Mouse (Mus musculus): ENCODE measurements around the gene P3h4. TPM values are rescaled to one million over a fixed set of nuclear protein-coding genes. Genes with fewer than 3 reads are reported as not detected.

The P3h4 gene
- polyA plus RNA-seq, 1 experiment from 2014 or later: 13.8 TPM

- WGBS: 95% methylated on average over 14 of the region's 14 CpGs
- Histone ChIP-seq H3K9ac (replicated peaks; ENCODE audit: low read depth, low read length) (no peak overlapping the region), H3K27ac (ENCODE audit: low read length) (no peak overlapping the region), H3K36me3 (ENCODE audit: control insufficient read depth, insufficient read depth) (peaks cover 28% of the 10 kb centered on the region), H3K9me3 (ENCODE audit: control insufficient read depth, low read length) (no peaks in the 10 kb centered on the region), H3K4me3 (replicated peaks; ENCODE audit: low read length) (no peak overlapping the region), H3K27me3 (replicated peaks; ENCODE audit: control insufficient read depth, insufficient read depth, low read length) (no peaks in the 10 kb centered on the region), H3K4me2 (ENCODE audit: low read length) (no peak overlapping the region), H3K4me1 (replicated peaks; ENCODE audit: control insufficient read depth, insufficient read depth, low read length) (no peaks in the 10 kb centered on the region)
- no peak for ATAC-seq
These were observed 36.6 kb downstream of the P3h4 start for GRCm38 (mm10) chr11:100377989-100378388.

GRCm38 (mm10) chr11:100376746-100377389 lies 37.8 kb downstream of the P3h4 start:
- Histone ChIP-seq H3K36me3 (ENCODE audit: control insufficient read depth, insufficient read depth) (peaks cover 26% of the 10 kb centered on the region), H3K9ac (replicated peaks; ENCODE audit: low read depth, low read length) (no peak overlapping the region), H3K4me1 (replicated peaks; ENCODE audit: control insufficient read depth, insufficient read depth, low read length) (no peaks in the 10 kb centered on the region), H3K4me2 (ENCODE audit: low read length) (no peak overlapping the region), H3K27ac (ENCODE audit: low read length) (no peak overlapping the region), H3K9me3 (ENCODE audit: control insufficient read depth, low read length) (no peaks in the 10 kb centered on the region), H3K4me3 (replicated peaks; ENCODE audit: low read length) (no peak overlapping the region), H3K27me3 (replicated peaks; ENCODE audit: control insufficient read depth, insufficient read depth, low read length) (no peaks in the 10 kb centered on the region)
- ATAC-seq: no peak
- 89% methylated on average over 21 of the region's 21 CpGs for WGBS

GRCm38 (mm10) chr11:100376005-100376404 lies 38.6 kb downstream of the P3h4 start:
- WGBS: 86% methylated on average over 4 of the region's 4 CpGs
- Histone ChIP-seq H3K27me3 (replicated peaks; ENCODE audit: control insufficient read depth, insufficient read depth, low read length) (no peaks in the 10 kb centered on the region), H3K27ac (ENCODE audit: low read length) (no peak overlapping the region), H3K9me3 (ENCODE audit: control insufficient read depth, low read length) (no peaks in the 10 kb centered on the region), H3K36me3 (ENCODE audit: control insufficient read depth, insufficient read depth) (peaks cover 26% of the 10 kb centered on the region), H3K4me2 (ENCODE audit: low read length) (no peak overlapping the region), H3K9ac (replicated peaks; ENCODE audit: low read depth, low read length) (no peak overlapping the region), H3K4me3 (replicated peaks; ENCODE audit: low read length) (no peak overlapping the region), H3K4me1 (replicated peaks; ENCODE audit: control insufficient read depth, insufficient read depth, low read length) (no peaks in the 10 kb centered on the region)
- no peak for ATAC-seq

- Histone ChIP-seq H3K4me3 (replicated peaks; ENCODE audit: low read length) (no peak overlapping the region), H3K9me3 (ENCODE audit: control insufficient read depth, low read length) (no peaks in the 10 kb centered on the region), H3K27me3 (replicated peaks; ENCODE audit: control insufficient read depth, insufficient read depth, low read length) (no peaks in the 10 kb centered on the region), H3K4me1 (replicated peaks; ENCODE audit: control insufficient read depth, insufficient read depth, low read length) (no peaks in the 10 kb centered on the region), H3K36me3 (ENCODE audit: control insufficient read depth, insufficient read depth) (peaks cover 26% of the 10 kb centered on the region), H3K9ac (replicated peaks; ENCODE audit: low read depth, low read length) (no peak overlapping the region), H3K4me2 (ENCODE audit: low read length) (no peak overlapping the region), H3K27ac (ENCODE audit: low read length) (no peak overlapping the region)
- 91% methylated on average over 9 of the region's 9 CpGs for WGBS
- no peak for ATAC-seq
These were observed 39.5 kb downstream of the P3h4 start for GRCm38 (mm10) chr11:100375127-100375526.

- no peak for ATAC-seq
- Histone ChIP-seq H3K36me3 (ENCODE audit: control insufficient read depth, insufficient read depth) (peaks cover 22% of the 10 kb centered on the region), H3K27ac (ENCODE audit: low read length) (no peak overlapping the region), H3K4me2 (ENCODE audit: low read length) (no peak overlapping the region), H3K4me3 (replicated peaks; ENCODE audit: low read length) (no peak overlapping the region), H3K9me3 (ENCODE audit: control insufficient read depth, low read length) (no peaks in the 10 kb centered on the region), H3K9ac (replicated peaks; ENCODE audit: low read depth, low read length) (no peak overlapping the region), H3K27me3 (replicated peaks; ENCODE audit: control insufficient read depth, insufficient read depth, low read length) (no peaks in the 10 kb centered on the region), H3K4me1 (replicated peaks; ENCODE audit: control insufficient read depth, insufficient read depth, low read length) (no peaks in the 10 kb centered on the region)
- WGBS: 75% methylated on average over 7 of the region's 8 CpGs
These were observed 42.6 kb downstream of the P3h4 start for GRCm38 (mm10) chr11:100371981-100372558.

- 85% methylated on average over 8 of the region's 8 CpGs for WGBS
These were observed 44.8 kb downstream of the P3h4 start for GRCm38 (mm10) chr11:100369822-100370221.

GRCm38 (mm10) chr11:100369145-100369544 lies 45.5 kb downstream of the P3h4 start:
- ATAC-seq: no peak
- no peaks in the 10 kb centered on the region for H3K9me3 ChIP-seq (ENCODE audit: control insufficient read depth, low read length)
- H3K27me3 ChIP-seq (replicated peaks; ENCODE audit: control insufficient read depth, insufficient read depth, low read length): no peaks in the 10 kb centered on the region
- no peak overlapping the region for H3K4me2 ChIP-seq (ENCODE audit: low read length)
- H3K4me1 ChIP-seq (replicated peaks; ENCODE audit: control insufficient read depth, insufficient read depth, low read length): no peaks in the 10 kb centered on the region
- 87% methylated on average over 7 of the region's 7 CpGs for WGBS
- H3K4me3 ChIP-seq (replicated peaks; ENCODE audit: low read length): no peak overlapping the region
- H3K36me3 ChIP-seq (ENCODE audit: control insufficient read depth, insufficient read depth): peaks cover 7% of the 10 kb centered on the region; the same call in 1 of the 2 replicates
- no peak overlapping the region for H3K9ac ChIP-seq (replicated peaks; ENCODE audit: low read depth, low read length)
- no peak overlapping the region for H3K27ac ChIP-seq (ENCODE audit: low read length)

More at GRCm38 (mm10) chr11:100369822-100370221, 44.8 kb downstream of the P3h4 start:
- no peak overlapping the region for H3K27ac ChIP-seq (ENCODE audit: low read length)
- H3K4me3 ChIP-seq (replicated peaks; ENCODE audit: low read length): no peak overlapping the region
- peaks cover 9% of the 10 kb centered on the region; the same call in 1 of the 2 replicates for H3K36me3 ChIP-seq (ENCODE audit: control insufficient read depth, insufficient read depth)
- H3K27me3 ChIP-seq (replicated peaks; ENCODE audit: control insufficient read depth, insufficient read depth, low read length): no peaks in the 10 kb centered on the region
- H3K9ac ChIP-seq (replicated peaks; ENCODE audit: low read depth, low read length): no peak overlapping the region
- no peaks in the 10 kb centered on the region for H3K9me3 ChIP-seq (ENCODE audit: control insufficient read depth, low read length)
- H3K4me1 ChIP-seq (replicated peaks; ENCODE audit: control insufficient read depth, insufficient read depth, low read length): no peaks in the 10 kb centered on the region
- H3K4me2 ChIP-seq (ENCODE audit: low read length): no peak overlapping the region
- ATAC-seq: no peak

GRCm38 (mm10) chr11:100362979-100363562 lies 51.6 kb downstream of the P3h4 start:
- no peak overlapping the region for H3K4me2 ChIP-seq (ENCODE audit: low read length)
- H3K27ac ChIP-seq (ENCODE audit: low read length): no peak overlapping the region
- 17% methylated on average over 12 of the region's 12 CpGs for WGBS
- H3K36me3 ChIP-seq (ENCODE audit: control insufficient read depth, insufficient read depth): no peaks in the 10 kb centered on the region
- ATAC-seq: peak; percentile 35; the same call in 1 of the 2 replicates
- H3K9ac ChIP-seq (replicated peaks; ENCODE audit: low read depth, low read length): no peak overlapping the region
- 0 out of 2 replicates have a peak, but pooled peaks cover 4% of the 10 kb centered on the region for H3K27me3 ChIP-seq (replicated peaks; ENCODE audit: control insufficient read depth, insufficient read depth, low read length)
- H3K9me3 ChIP-seq (ENCODE audit: control insufficient read depth, low read length): no peaks in the 10 kb centered on the region
- H3K4me1 ChIP-seq (replicated peaks; ENCODE audit: control insufficient read depth, insufficient read depth, low read length): peaks cover 5% of the 10 kb centered on the region; the same call in 1 of the 2 replicates
- H3K4me3 ChIP-seq (replicated peaks; ENCODE audit: low read length): no peak overlapping the region

GRCm38 (mm10) chr11:100362209-100362978 lies 52.2 kb downstream of the P3h4 start:
- Histone ChIP-seq H3K4me2 (ENCODE audit: low read length) (no peak overlapping the region), H3K9ac (replicated peaks; ENCODE audit: low read depth, low read length) (no peak overlapping the region), H3K4me1 (replicated peaks; ENCODE audit: control insufficient read depth, insufficient read depth, low read length) (peaks cover 5% of the 10 kb centered on the region; the same call in 1 of the 2 replicates), H3K27ac (ENCODE audit: low read length) (no peak overlapping the region), H3K4me3 (replicated peaks; ENCODE audit: low read length) (no peak overlapping the region), H3K27me3 (replicated peaks; ENCODE audit: control insufficient read depth, insufficient read depth, low read length) (0 out of 2 replicates have a peak, but pooled peaks cover 4% of the 10 kb centered on the region), H3K9me3 (ENCODE audit: control insufficient read depth, low read length) (no peaks in the 10 kb centered on the region), H3K36me3 (ENCODE audit: control insufficient read depth, insufficient read depth) (no peaks in the 10 kb centered on the region)
- peak; percentile 71 for ATAC-seq
- WGBS: 13% methylated on average over 8 of the region's 8 CpGs
